Comparison of ENCODE assay signal across 8 mouse cellular contexts in genomic region chr5:137787151-137787928, GRCm38 (mm10). TPM values are rescaled to one million over a fixed set of nuclear protein-coding genes. Genes with fewer than 3 reads are reported as not detected.
A peak's percentile ranks its signal among the peaks of the same experiment; 100 is the strongest.
DNase-seq lines count a peak whose midpoint lies in the region; ATAC-seq lines count a peak whose summit lies in the region.

Gene Mepce, minus strand, starts transcription at chr5:137787655.
Gene Zcwpw1, plus strand, starts transcription at chr5:137787798.

- peak within 1 kb of the TSS; percentile 87 for H3K4me3 ChIP-seq in hindbrain, embryonic 13.5 days

- H3K27me3 ChIP-seq in hindbrain, embryonic 13.5 days: peaks cover 5% of the 10 kb centered on the region; the same call in 1 of the 2 replicates

- peak within 1 kb of the TSS; percentile 98 for H3K9ac ChIP-seq in hindbrain, embryonic 13.5 days

- H3K36me3 ChIP-seq in hindbrain, embryonic 13.5 days: peaks cover 24% of the 10 kb centered on the region

- peak; percentile 97 for DNase-seq in NIH3T3 (ENCODE audit: low read depth)
- peak; percentile 98 for DNase-seq in cerebellum, postnatal 10 days
- DNase-seq in frontal cortex, postnatal 10 days (ENCODE audit: low spot score in 2 of 2): peak; percentile 92 to 96
- DNase-seq in layer of hippocampus, postnatal 25 days (ENCODE audit: extremely low spot score in 1 of 2, low spot score in 1 of 2): peak; percentile 91 to 96
- DNase-seq in lung, postnatal 25 days (ENCODE audit: low spot score): peak; percentile 95
- peak; percentile 98 for DNase-seq in retina, embryonic 14.5 days (ENCODE audit: low spot score)
- peak; percentile 97 for DNase-seq in thymus, postnatal 4 days

- ATAC-seq in hindbrain, embryonic 13.5 days (ENCODE audit: low FRiP score): peak; percentile 68

- peak within 1 kb of the TSS; percentile 96 for H3K27ac ChIP-seq in hindbrain, embryonic 13.5 days

- no peaks in the 10 kb centered on the region for H3K9me3 ChIP-seq in hindbrain, embryonic 13.5 days

- peaks cover 36% of the 10 kb centered on the region for H3K4me1 ChIP-seq in hindbrain, embryonic 13.5 days (replicated peaks)

- WGBS in hindbrain, embryonic 13.5 days: under 1% methylated on average over 48 of the region's 48 CpGs

- H3K4me2 ChIP-seq in hindbrain, embryonic 13.5 days: peak within 1 kb of the TSS; percentile 95

RNA-seq across cellular contexts. Expression of gene Mepce, which starts in this region (rescaled TPM):
- 10.7 and 11.1 TPM in 2 replicates for polyA plus RNA-seq in hindbrain, embryonic 13.5 days (2015; fragmentation: Nextera tagmentation; extraction: Ambion mirVana)
- 10 to 100 TPM; 40.1 to 42.8 TPM for total RNA-seq in layer of hippocampus, postnatal 25 days (2021)

RNA-seq across cellular contexts. Expression of gene Zcwpw1, which starts in this region (rescaled TPM):
- polyA plus RNA-seq in hindbrain, embryonic 13.5 days (2015; fragmentation: Nextera tagmentation; extraction: Ambion mirVana): 10.6 and 12.3 TPM in 2 replicates
- total RNA-seq in layer of hippocampus, postnatal 25 days (2021): 1 to 10 TPM; 6.1 to 6.2 TPM

Comparison
In these comparisons a context has a peak if more than half of its experiments do, and no peak if none do; other contexts are left out.
1. Peak in every context shown above with its lines: DNase-seq, ATAC-seq, H3K4me3 ChIP-seq and H3K27ac ChIP-seq.